Mouse (Mus musculus) T-cell, adult 66 days (primary cell): ENCODE measurements around the gene Abcb5. TPM values are rescaled to one million over a fixed set of nuclear protein-coding genes. Genes with fewer than 3 reads are reported as not detected.

Experiments used
- total RNA-seq, 2 experiments: library from RNA; stranded (reverse); gene quantifications; 3 replicates in 1 of 2; 4 replicates in 1 of 2; pipeline ENCODE4 v1.2.4; 2023

Abcb5 gene
- total RNA-seq: not detected

GRCm38 (mm10) chr12:118966321-118966720 is at the start of gene Abcb5:
Gene Abcb5 (minus strand): TSS chr12:118966421.

DNA sequence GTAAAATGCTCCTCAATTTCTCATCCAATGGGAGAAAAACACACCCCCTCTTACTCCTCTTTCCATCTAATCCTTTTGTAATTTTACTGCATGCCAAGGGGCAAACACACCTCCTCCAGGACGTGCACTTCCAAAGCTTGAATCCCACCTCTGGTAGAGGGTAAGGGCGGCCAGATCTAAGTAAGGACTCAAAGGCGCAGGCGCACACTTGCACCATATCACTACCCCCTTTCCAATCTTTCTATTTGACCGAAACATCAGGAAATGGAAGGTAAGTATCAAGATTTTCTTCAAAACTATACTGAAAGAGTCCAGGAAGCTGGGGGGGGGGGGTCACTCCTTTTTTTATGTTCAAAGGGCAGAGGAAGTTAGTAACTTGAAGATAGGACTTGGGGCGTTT is 120.0 kb downstream of the Abcb5 start, which contains the start of gene Sp8:
Gene Sp8, plus strand, starts transcription at position 109 of the 400 bp plus-strand sequence.

Other genes starting within 250 kb of the Abcb5 start
- gene Sp8, start 120.1 kb downstream of the Abcb5 start, total RNA-seq: not detected